Mouse (Mus musculus) c-Kit-negative CD71-positive TER-119-positive erythroid progenitor cells, embryonic 14.5 days (primary cell): Measurements from ENCODE around the gene Adck1.
"Not testable (repeated sequence)": the region's sequence is repeated elsewhere in the genome, so short reads cannot be mapped to it uniquely, and the experiment has no call there.

ENCODE experiments used
- DNase-seq: peaks from one replicate; pipeline ENCODE4 v3.0.0-alpha.2; 2013; ENCODE audit warnings: low read depth, low spot score

The Adck1 gene

DNA sequence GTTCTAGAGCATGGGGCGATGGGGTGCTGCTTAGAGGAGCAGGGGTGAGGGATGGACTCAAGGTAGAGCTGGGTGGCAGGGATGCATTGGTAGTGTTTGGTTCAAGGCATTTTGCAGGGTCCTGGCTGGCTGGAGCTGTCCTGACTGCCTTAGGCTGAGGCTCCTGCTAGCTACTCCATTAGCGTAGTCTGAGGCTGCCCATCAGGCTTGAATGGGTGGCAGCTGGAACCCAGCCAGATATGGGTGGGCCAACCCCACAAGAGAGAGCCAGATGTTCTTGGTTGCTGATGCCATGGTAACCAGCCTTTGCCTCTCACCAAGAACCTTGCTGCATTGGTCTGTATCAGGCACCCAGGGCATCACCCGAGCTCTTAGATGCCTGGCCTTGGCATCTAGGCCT, 66.6 kb downstream of the Adck1 start:
- DNase-seq, result no peak

DNA sequence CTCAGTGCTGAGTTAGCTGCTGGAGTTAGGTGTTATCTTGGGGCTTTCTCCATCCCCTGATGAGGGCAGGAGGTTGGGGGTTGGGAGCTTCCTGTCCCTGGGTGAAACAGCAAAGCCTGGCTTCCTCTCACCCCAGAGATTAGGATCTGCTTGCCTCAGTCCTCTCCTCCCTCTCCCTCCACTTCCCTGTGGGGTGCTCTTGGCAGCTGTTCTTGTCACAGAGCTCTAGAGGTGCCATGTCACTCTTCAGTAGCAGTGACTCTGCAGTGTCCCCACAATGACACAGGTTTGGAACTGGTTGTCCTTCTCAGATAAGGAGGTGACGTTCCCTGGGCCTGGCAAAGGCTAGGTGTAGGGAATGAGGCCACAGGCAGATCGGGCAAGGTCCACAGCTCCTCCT, 68.4 kb downstream of the Adck1 start:
- DNase-seq, result no peak

DNA sequence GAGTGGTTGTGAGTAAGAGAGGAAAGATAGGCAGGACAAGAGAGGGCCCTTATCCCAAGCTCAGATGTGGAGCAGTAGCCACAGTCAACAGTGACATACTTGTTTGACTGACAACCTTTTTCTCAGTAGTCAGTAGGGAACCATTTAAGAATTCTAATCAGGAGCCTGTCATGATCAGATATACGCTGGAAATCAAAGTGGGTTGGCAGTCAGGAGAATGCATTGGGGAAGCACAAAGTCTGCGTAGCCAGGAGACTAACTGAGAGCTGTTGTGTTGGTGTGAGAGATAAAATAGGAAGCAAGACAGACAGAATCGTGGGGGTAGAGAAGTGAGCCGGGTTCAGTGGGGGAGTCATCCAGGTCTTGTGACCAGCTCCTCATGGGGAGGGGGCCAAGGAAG, 71.9 kb downstream of the Adck1 start:
- DNase-seq, result no peak

DNA sequence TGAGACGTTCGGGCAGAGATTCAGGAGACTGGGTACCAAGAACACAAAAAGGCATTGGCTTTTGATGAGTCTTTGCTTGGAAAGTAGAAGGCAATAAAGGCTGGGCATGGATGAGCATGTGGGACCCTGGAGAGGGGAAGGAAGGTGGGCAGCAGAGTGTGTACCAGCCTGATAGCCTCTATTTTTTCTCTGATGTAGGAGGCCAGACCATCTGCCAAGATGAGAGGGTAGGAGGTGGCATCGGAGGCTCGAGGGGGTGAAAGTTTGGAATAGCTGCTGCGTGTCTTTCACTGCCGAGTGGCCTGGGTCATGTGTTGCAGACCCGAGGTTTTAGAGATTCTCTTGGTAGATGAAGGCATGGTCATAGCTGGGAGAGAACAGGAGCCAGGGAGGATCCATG, 72.8 kb downstream of the Adck1 start:
- no peak for DNase-seq

DNA sequence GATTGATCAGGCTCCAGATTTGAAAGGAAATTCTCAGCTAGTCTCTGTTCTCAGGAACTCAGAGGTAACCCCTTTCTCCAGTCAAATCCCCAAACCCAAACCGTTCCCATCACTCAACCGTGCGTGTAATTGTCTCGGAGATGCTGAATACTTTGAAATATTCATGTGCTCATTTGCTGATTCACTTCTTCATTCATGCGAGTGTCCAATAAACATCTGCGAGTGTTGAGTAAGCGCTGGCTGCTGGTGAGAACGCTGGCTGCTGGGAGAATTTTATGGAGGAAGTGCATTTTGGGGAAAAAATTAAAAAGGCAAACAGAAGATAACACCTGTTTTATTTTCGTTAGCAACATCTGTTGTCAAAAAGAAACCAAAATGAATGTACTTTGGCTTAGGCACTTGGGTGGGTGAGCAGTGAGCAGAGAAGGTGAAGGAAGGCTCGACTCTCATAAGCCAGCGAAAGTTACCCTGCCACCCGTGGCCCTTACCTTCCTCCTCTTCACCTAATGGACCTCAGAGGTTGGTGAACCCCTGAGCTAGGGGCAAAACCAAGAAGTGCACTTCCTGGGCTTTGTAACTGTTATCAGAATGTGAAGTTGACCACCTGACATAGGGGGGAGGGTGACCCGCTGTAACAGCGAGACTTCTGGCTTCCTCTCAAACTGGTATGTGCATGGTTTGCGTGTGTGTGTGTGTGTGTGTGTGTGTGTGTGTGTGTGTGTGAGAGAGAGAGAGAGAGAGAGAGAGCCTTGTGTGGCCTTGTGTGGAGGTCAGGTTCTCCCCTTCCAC, 76.8 kb downstream of the Adck1 start:
- no peak for DNase-seq

DNA sequence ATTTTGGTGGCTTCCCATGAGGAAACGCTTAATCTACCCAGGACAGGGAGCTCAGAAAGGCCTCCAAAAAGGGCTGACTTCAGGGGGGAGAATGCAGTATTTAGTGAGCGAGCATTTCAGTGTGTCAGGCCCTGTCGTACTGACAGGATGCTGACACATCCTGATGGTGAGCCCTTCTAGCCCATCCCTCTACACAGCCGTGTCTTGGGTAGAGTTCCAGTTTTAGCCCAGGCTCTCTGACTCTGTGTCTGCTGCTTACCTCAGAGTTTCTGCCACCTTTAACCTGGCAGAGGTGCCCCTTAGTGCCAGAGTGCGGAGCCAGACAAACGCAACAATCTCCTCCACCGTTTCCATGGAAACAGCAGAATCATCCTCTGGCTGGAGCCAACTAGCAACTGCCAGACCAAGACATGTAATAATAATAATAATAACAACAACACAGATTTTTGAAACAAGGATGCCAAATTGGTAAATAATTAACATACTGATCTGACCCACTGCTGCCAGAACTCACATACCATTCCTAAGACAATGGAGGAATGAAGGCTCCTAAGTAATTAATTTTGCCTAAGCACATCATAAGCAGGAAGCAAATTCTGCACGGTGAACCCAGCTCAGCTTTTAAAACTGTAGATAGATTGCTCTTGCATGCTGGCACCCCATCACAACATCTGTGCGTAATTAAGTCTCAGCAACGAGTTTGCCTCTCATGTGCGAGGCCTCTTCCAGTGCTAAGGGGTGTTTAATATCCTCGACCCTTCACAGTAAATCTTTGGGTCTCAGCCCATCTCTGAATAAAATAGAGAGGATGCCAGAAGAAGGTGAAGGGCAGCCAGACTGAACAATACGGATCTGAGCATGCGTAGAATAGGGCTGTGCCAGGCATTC, 81.8 kb downstream of the Adck1 start:
- no peak for DNase-seq

DNA sequence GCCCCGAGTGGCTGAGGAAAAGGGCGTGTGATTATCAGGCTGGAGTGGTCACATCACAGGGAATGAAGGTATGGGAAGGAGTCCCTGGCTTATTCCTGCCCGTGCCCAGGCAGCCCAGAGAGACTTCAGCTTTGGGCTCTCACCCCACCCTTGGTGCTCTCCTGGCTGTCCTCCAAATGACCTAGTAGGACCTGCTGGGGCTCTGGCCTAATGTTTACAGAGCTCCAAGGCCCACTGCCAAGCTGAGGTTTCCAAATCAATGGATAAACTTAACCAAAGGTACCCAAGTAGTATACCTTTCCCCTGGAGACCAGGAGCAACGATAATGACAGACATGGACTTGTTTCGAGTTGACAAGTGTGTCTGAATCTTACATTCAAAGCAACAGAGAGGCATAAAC, 83.7 kb downstream of the Adck1 start:
- DNase-seq, result no peak

DNA sequence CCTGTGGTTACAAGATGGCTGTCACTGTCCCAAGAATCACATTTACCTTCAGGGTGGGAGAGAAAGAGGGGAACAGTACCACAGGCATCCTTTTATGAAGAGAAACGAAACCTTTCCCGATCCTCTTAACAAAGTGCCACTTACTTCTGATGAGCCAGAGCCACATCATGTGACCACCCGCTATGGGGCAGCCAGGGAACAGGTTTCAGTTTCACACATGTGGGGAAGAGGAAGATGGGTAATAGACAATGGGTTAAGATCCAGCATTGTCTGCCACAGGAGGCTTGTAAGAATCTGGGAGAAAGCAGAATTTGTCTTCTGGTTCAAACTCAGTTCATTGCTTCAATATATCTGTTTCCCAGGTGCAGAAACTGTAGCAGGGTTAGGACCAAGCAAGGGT, 85.1 kb downstream of the Adck1 start:
- no peak for DNase-seq

DNA sequence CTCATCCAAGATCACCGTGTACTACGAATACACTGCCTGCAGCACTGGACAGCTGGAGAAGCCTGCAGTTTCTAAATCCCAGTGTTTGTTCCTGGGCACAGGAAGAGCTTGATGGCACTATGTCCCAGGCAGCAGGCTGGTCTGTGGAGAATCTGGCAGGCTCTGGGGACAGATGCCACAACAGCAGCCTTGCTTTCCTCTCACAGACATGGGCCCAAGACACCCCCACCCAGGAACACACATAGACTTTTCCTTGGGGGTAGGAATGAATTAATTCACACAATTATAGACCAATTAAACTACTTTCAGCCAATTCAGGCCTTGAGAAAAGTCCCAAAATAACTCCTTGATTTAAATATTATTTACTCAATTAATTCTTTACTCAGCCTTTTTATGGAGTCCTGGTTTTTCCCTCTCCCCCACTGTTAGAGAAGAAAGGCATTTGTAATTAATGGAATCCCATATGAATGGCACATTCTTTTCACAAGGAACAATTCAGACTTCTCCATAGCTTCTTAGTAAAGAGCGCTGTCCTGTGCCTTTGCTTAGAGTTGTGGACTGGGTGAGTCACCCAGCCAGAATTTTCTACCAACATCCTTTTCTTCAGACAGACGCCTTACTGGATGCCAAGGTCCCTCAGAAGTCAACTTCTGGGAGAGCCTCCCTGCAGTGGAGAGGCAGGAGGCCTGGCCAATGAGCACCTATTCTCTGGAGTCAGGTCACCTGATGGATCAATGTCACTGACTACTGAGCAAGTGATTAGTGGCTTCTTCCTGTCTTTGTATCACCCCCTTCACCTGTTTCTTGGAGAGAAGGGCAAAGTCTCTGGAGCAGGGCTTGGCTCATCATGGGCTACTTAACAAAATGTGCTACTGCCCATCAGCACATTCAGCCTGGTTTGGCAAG, 90.6 kb downstream of the Adck1 start:
- no peak for DNase-seq

DNA sequence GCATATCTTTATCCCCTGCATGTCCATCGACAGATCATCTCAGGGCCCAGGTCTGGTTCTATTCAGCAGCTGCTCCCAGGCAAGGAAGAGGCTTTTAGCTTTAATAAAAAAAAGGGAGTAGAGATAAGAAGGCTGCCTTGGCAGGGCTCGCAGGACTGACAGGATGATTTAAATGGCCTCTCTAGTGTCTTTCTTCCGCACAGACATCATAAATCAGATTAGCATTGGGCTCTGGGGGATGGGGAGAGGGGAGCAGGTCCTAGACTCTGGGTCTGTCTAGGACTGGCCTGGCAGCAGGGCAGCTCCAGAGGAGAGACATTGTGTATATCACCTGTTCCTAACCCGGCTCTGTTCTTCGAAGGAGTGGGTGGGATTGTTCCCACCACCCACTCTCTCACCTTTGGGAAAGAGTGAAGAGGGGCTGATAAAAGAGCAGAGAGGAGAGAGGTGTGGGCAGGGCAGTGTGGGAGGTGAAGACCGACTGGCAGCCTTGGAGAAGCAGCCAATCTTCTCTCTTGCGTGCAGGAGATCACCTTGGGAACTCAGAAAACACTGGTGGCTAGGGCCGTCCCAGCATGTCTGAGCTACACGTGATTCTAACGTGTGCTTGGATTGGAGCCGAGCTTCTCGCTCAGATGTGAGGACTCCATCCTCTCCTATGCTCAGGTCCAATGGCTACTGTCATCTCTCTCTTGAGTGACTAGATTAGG, 94.5 kb downstream of the Adck1 start:
- no peak for DNase-seq

DNA sequence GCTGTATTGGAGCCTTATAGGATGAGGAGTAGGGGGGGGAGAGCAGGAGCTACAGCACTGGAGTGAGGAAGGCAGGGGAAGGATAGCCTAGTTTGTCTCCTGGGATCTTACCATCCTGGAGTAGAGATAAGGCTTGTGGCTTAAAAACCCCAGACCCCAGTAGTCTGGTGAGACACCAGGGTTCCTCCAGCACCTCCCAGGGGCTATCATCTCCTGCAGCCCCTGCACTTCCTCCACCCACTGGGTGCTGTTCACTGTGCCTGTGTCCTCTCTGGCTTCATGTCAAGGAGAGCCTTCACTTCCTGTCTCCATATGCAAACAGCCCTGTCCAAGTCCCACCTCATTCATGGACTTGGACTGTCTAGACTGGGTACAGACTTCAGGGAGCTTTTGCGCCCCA, 96.7 kb downstream of the Adck1 start:
- no peak for DNase-seq

DNA sequence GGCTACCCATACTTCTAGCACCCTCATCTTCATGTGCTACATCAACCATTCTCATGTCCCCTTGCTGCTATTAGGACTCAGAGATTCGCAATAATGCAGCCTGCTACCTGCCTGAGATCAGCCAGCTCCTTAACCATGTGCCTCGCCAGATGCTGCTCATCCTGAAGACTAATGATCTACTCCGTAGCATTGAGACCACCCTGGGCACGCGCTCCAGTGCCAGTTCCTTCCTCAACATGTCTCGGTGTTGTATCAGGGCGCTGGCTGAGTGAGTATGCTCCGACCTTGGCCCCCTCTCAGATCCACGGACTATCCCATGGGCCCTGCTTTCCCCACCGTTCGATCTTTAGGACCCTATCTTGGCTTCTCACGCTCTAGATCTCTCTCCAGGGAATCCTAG, 98.6 kb downstream of the Adck1 start:
- no peak for DNase-seq

DNA sequence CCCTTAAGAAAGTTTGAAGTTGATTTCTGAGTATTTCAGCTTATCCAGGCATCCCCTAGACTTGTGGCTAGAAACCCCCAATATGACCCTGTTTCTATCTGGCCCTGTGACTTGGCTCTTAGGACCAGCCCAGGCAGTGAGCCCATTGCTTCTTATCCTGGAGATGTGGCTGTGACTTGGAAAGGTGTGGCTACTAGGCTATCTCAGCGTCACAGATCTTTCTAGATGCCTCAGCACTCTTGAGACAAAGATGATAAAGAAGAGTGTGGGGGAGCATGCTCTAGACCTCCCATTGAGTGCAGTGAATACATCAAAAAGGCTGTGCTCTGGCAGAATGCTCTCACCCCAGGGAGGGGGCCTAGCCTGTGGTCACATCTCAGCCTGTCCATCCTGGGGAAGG, 99.1 kb downstream of the Adck1 start:
- DNase-seq, result no peak

DNA sequence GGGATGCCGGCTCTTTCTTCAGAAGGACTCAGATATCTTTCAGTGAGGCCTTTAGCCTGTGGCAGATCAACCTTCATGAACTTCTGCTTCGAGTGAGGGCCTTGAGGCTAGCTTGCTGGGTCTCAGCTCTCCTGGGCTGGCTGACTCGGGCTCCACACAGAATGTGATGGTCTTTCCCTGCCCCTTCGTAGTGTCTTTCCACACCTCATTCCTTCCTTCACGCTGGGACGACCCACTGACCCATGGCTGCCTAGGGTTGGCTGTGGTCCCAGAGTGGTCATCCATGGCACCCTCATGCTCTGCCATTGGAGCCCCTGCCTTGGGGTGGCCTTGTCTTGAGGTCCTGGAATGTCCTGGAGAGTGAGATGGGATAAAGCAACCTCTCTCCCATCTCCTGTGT, 100.7 kb downstream of the Adck1 start:
- no peak for DNase-seq

DNA sequence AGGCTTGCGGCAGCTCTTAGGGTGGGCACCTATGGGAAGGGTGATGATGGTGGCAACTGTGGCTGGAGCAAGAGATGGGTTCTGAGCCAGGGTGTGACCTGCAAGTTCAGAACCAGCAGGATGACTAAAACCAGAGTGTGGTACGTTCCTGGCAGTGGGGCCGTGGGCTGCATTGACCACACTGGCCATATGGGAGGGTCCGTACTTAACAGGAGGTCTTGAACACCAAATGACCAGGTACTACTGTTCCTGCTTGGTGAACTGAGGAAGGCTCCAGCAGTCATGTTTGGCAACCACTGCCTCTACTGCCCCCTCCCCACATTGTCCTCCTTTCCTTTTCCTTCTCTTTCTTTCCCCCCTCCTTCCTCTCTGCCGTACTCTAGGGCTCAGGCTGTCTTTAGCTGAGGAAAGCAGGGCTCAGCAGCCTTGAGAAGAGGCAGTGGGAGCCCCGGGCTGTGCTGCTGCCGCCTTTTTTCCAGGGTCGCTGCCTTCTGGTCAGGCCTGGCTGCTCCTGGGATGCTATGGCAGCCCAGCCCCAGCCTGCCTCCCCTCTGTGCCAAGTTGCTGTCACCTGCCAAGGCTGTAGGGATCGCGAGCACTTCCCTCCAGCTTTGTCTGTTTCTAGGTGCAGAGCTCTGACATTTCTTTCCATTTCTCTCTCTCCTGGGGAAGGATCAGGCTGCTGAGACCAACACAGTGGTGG, 103.4 kb downstream of the Adck1 start:
- no peak for DNase-seq

DNA sequence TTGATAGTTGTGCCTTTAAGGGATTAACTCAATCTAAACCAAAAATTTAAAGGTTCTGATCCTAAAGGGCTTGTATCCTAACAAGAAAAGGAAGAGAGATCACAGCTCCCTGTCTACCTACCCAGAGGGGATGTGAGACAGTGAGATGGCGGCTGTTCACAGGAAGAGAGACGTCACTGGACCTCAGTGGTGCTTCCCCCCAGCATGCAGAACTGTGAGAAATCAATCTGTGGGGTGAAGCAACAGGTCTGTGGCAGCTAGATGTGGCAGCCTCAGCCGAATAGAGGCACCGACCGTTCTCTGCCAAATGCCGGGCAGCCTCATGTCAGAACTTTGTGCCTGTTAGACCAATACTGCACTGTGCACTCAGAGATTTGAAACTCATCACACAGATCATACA, 106.4 kb downstream of the Adck1 start:
- DNase-seq, result no peak

DNA sequence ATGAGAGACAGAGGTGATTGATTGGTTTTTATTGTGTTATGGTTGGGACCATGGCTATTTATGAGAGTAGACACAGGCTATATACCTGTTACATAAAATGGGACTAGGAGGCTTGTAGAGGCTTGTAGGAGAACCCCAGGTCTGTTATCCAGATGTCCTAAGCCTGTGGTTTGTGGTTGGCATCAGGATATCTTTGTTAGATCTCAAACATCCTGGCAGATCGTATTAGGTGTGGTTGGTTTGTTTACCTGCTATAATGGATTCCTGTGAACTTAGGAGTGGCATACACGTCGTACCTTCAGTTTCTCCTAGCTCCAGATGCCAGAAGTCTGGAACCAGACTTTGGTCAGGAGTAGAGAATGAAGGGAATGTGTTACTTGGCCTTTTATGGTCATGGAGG, 106.9 kb downstream of the Adck1 start:
- no peak for DNase-seq

DNA sequence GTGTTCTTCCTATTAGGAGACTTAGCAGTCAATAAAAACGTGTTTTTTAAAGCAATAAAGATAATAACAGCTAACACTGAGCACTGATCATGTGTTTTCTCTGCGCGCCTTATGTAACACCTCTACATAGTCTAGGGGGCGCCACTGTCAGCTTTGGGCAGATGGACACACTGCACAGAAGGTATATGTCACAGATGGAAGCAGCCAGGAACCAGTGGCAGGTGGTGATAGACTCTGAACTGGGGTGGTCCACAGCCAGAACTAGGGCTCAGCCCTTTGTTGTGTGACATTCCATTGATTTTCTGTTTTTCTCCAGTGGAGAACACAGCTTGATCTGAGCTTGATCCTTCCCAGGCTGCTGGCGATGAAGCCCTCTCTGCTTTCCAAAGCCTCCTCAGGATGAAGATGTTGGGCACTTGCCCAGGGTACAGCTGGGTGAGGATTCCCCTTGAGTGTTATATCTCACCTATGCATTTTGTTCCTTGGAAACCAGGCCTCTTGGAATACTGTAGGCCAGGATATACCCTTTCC, 107.6 kb downstream of the Adck1 start:
- no peak for DNase-seq

DNA sequence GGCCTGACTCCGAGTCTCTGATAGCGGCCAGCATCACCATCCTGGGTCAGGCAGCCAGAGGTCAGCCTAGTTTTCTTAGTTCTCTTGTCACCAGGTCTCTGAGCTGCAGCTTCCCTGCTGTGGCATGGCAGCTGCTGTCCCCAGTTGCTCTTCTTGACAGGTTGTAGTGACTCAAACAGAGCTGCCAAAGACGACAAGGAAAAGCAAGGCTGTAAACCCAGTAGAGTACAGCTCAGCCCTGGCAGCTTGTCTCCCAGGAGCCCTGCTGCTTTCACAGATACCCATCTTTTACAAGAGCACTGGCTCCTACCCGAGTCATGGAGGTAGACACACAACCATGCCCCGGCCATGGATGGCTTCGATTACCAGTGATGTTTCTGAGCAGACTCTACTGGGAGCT, 108.3 kb downstream of the Adck1 start:
- DNase-seq, result no peak

DNA sequence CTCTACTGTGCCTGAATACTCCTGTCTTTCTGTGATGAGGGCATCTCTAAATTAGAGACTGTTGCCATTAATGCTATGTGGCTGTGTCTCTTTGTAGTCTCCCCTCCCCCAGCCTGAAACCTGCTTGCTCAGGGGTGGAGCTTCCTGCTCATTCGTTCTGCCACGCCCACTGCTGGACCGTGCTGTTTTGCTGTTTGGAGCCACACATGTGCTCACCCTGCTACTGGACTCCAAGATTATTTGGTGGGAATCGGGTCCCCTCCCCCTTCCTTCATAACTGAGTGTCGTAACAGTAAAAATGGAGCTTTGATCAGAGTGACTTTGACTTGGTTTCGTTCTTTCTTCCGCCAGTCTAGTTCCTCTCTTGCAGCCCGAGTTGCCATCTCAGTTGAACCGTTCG, 111.5 kb downstream of the Adck1 start:
- not testable (repeated sequence) for DNase-seq

DNA sequence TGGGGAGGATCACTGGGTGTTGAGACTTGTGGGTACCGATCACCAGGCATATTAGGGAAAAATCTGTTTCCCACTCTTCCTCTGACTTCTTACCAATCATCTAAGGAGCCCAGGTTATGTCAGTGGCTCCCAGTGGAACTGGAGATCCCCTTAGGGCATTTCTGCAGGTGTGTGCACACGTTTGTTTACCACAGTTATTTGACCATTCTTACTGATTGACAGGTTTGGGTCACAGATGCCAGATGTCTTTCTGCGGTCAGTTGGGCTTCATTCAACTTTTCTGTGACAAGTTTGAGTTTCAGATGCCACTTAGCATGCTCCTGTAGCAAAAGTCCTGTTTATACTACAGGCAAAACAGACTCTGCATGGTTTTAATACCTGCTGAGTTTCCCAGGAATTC, 112.5 kb downstream of the Adck1 start:
- DNase-seq, result no peak
